Mouse (Mus musculus) monocyte, adult 59 days (primary cell): Measurements from ENCODE around the gene Snx19. TPM values are rescaled to one million over a fixed set of nuclear protein-coding genes. Genes with fewer than 3 reads are reported as not detected.

ENCODE experiments used
- total RNA-seq, 2 experiments: library from RNA; stranded (reverse); gene quantifications; one replicate each; pipeline ENCODE4 v1.2.4; 2023

Gene Snx19
- 10 to 100 TPM; 17.8 to 19.9 TPM for total RNA-seq

GRCm38 (mm10) chr9:30426882-30427632 lies at the start of gene Snx19:
TSS of gene Snx19 (plus strand) at chr9:30427108.

